Mouse (Mus musculus): ENCODE data around the gene Rabggta.

Gene Rabggta

GRCm38 (mm10) chr14:55730531-55731032 lies 8.5 kb upstream of the Rabggta start:
- DNase-seq = no peak

DNA sequence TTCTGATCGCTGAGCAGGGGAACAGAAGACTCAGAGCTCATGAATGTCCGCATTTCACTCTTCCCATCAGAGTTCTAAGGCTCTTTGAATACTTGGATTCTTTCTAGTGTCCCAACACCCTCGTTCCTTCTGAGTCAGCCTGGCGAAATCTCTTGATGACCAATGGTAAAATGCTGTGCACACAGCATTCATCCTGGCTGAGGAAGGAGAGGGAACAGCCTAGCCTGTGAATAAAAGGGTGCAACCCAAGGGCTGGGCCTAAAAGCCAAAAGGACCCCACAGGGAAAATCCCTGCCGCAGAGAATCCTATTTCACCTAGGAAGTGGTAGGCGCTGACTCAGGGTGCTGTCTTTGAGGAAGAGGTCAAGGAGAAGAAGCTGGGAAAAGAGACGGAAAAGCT lies 8.1 kb upstream of the Rabggta start:
- DNase-seq = no peak

DNA sequence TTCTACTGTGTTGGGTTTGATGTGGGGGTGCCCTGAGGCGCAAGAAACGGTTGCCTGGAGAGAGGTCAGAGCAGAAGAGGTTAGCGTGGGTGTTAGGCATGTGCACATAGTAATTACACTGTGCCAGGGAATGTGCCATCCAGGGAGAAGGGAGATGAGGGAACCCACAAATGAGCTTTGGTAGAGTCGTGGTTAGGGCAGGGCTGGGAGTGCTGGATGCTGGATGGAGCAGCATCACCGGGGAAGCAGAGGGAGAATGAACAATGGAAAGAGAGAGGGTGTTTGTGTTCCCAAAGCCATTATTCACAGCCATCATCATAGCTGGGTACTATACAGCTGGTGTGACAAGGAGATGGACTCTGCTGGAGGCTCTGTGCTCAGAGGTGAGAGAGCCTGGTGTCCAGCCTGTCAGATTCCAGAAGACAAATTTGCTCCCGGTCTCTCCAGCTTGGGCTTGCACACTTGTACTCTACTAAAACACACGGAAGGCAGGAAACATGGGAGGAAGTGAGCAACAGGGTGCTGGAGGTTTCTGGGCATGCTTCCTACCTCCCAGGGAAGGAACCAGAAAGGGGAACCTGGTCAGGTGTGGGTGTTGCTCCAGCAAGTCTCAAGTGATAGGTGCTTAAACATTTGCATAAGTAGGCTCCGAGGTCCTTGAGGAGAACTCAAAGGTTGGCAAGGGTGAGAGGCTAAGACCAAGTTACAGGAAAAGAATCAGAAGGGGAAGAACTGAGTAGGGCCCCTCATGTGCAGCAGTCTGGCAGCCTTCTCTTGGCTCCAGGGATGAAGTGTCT lies 6.0 kb upstream of the Rabggta start:
- DNase-seq = no peak

- no peak for DNase-seq
These were observed 4.2 kb upstream of the Rabggta start for GRCm38 (mm10) chr14:55726261-55726660.

DNA sequence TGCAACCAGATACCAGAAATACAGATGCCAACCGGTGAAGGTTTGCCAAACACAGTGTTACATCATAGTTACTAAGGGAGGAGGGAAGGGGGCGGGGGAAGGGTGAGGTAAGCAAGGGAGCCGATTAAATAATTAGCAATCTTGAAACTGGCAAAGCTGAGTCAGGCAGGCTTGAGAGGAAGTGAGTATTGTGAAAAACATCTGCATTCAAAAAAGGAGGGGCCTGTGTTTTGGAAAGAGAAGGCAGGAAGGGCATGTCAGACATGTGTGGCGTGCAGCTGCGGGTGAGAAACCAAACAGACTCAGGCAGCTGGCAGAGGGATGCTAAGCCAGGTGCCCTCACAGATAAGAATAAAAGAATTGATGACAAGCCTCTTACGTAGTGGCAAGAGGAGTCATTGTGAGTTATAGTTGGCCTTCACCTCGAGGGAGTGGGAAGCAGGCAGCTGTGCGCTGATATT lies 2.4 kb upstream of the Rabggta start:
- peak; percentile 71 to 85 for DNase-seq

DNA sequence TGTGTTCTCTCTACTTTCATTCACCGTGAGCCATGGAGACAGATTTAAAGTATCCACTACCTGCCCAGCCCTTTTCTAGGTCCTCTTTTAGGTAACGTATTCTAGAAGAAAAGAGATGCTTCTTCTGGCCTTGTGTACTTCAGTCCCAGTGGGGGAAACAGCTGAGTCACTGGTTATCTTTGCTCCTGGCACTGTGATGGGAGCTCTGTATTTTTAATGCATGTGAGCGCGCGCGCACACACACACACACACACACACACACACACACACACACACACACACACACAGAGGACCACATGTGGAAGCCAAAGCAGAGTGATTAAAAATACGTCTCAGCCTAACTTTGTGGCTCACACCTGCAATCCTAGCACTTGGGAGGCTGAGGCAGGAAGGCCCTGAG lies 1.4 kb upstream of the Rabggta start:
- DNase-seq = no peak

DNA sequence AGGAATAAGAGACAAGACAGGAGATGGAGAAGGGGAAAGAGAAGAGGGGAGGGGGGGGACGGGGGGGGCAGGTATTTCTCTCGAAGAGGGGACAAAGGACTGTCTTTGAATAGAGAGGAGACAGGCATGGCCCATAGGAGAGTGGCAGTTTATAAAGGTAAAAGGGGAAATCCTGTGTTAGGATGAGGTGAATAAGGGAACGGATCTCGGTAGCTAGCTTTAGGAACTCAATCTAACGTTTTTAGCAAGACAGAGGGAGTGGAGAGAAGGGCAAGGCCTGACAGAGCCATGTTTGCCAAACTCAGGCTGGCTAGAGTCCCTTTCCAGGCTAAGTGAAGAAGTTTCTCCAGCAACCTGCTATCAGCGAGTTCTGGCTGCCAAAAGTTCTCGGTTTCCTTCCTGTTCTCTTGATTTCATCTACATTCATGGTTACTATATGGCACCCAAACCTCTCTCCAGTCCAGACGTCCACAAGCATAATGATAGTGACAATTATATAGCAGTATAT lies 429 bp upstream of the Rabggta start:
- DNase-seq = no peak

DNA sequence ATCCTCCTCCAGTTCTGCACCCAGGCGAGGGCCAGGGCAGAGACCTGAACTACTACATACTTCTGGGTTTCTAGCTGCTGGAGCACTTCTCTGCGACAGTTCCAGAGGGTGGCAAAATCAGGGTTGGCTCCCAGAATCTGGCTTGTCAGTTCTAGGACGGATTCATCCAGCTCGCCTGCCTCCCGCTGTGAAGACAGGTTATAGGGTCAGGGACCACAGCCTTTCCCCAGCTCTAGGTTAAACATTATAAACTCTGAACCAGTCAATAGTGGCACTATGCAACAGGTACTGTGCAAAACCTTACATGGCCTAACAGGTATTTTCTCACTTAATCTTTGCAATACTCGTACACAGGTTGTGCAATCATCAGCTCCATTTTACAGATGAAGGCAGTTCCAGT lies 987 bp downstream of the Rabggta start:
- DNase-seq = no peak

DNA sequence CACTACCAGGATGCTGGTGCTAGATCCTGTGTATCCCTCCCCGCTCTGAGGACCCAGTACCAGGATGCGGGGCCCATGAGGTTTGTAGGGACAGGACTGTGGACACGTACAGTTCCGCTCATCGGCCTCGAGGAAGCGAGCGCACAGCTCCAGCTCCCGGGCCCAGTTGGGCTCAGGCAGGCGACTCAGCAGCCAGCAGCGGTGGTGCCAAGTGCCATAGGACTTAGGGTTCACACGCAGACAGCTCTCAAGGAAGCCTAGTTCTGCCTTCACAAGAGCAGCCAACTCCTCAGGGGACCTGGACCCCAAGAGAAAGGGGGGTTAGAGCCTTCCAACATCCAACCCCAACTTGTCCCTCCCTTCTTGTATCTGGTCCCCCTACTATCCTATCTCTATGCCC lies 1.4 kb downstream of the Rabggta start:
- DNase-seq = no peak

DNA sequence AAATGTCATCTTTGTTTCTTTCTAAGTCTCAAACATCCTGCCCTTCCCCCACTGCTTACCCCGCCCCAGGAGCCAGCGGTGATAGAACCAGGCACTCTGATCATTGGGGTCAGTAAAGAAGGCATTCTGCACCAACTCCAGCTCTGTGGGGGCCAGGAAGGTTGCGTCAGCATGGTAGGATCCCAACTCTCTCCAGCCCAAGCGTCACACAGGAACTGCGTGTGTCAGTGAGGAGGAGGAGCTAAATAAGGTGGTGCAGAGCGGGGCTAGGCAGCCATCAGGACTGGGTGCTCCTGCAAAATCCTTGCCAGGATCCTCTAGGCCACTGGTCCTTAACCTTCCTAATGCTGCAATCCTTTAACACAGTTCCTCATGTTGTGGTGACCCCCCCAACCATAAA lies 2.3 kb downstream of the Rabggta start:
- DNase-seq = no peak

GRCm38 (mm10) chr14:55716884-55717283 lies 5.2 kb downstream of the Rabggta start:
- DNase-seq = no peak

DNA sequence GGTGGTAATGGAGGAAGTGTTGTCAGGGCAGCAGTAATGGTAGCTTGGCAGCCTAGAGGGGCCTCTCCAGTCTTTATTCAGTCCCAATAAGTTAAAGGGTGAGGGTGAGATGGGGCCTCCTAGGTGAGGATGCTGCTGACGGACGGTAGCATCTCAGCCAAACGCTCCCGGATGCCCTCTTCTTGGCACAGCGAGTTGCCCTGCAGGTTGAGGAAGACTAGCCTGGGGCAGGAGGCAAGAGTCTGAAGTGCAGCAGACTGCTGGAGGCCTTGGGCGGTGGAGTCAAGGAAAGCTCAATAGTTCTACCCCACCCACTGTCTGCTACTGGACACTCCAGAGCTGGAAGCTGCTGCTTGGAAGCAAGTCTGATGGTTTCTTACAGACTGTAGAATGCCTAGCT lies 5.8 kb downstream of the Rabggta start:
- DNase-seq = no peak

- no peak for DNase-seq
These were observed 7.2 kb downstream of the Rabggta start for GRCm38 (mm10) chr14:55714893-55715292.

- no peak for DNase-seq
These were observed 8.3 kb downstream of the Rabggta start, which contains the start of gene Tgm1 for GRCm38 (mm10) chr14:55713729-55714122. Tgm1 (minus strand) TSS chr14:55713926.

GRCm38 (mm10) chr14:55713007-55713728 lies 8.9 kb downstream of the Rabggta start:
- DNase-seq = no peak

DNA sequence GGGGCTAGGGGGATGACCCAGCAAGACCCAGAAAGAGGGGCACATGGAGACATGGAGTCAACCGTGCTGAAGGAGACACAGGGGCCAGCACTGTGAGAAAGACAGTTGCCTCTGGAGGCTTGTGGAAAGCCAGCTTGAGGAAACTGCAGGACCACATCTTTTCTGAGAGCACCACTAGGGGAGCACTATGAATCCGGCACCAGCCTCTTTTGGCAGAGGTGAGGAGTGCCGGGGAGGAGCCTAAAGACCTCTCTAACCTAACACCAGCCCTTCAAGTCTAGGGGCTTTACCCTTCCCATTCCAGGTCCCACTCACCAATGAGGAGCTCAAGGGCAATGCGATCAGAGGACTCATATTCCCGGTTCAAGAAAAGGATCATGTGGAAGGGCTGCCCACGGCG lies 10.3 kb downstream of the Rabggta start:
- no peak for DNase-seq

DNA sequence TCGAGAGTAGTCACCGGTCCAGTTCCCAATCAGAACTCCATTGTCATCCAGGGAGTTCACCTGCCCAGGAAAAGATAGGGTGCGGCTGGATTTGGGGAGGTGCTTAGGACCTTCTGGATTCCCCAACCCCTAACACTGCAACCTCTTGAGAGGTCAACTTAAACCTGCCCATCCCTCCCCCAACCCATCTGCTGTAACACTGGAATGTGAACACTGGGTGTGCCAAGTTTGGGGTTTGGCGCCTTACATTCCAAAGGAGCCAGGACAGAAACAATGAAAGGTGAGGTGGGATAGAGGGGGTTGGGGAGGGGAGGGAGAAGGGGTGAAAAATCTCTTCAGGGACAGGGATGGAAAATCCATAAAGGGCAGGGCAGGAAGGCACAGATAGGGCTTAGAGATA lies 12.6 kb downstream of the Rabggta start:
- DNase-seq = no peak

GRCm38 (mm10) chr14:55707397-55707796 lies 14.7 kb downstream of the Rabggta start:
- DNase-seq = no peak

DNA sequence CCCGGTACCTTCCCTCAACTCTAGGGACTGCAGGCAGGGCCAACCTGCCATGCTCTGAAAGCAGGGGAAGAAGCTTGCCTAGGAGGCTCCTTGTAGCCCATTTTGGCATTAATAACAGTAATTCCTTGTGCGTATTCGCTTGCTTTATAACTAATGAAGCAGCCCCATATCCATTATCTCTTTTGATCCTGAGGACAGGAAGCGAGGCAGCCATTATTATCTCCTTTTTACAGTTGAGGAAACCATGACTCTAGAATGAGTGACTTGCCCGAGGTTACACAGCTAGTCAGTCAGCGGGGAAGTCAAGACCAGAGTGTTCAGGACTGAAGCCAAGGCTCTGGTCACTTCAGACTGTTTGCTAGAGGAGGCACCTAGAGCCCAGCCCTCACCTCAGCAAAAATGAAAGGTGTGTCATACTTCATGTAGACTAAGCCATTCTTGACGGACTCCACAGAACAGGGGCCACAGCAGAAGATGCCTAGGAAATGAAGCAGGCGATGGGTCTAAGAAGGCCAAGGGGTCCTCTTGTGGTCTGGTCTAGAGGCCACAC lies 15.9 kb downstream of the Rabggta start:
- DNase-seq = no peak

DNA sequence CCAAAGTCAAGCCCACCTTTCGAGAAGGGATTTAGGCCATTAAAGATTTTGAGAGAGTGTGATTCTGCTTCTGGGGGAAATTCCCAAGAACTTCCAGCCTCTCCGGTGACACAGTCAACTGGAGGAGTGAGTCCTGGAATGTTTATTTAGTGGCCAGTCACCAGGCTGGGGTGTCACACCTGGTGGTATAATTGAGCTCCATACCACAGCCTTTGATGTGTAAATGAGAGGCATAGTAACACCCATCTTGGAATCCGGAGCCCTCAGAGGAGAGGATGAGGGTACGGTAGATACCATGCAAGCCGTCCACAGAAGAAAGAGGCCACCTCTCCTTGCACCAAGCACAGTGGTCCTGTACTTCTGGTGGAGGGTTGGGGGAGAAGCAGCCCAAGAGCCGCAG lies 19.3 kb downstream of the Rabggta start:
- no peak for DNase-seq

DNA sequence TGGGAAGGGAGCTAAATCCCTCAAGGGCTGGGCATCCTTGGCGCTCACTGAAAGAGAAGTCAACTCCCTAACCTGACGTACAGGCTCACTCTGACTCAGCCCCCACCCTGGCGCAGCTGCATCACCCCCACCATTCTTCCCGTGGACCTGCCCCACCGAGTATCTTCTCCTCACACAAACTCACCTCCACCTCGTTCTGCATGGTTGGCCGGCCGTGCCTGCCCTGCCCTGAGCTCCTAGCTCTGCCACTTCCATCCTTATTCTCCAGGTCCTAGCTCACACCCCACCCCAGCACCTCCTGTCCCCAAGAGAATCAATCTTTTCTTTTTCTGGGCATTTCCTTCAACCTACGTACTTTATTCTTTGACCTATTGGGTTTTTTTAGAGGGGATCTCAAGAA lies 20.9 kb downstream of the Rabggta start:
- DNase-seq = no peak

DNA sequence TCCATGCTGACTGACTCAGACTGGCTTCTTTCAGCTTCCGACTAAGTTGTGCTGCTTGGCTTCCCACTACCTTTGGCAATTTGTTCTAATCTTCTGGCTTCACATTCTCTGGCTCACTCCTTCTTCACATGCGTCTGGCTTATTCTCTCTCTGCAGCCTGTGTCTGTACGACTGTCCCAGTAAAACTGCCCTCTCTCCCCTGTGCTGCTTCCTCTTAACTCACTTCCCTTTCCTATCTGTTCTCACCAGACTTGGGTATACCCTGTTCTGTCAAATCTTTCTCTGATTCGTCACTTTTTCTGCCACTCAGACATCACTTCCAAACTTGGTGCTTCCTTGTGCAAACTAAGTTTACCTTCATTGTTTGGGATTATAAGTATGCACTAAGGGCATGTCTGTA lies 24.8 kb downstream of the Rabggta start:
- no peak for DNase-seq

GRCm38 (mm10) chr14:55689433-55689832 lies 32.6 kb downstream of the Rabggta start:
- no peak for DNase-seq

- no peak for DNase-seq
These were observed 40.0 kb downstream of the Rabggta start for GRCm38 (mm10) chr14:55682118-55682493.

Measured in thymus, postnatal 36 days (tissue).